Mouse (Mus musculus): ENCODE results near the gene Gm21060. TPM values are rescaled to one million over a fixed set of nuclear protein-coding genes. Genes with fewer than 3 reads are reported as not detected.
"Not testable (repeated sequence)": the region's sequence is repeated elsewhere in the genome, so short reads cannot be mapped to it uniquely, and the experiment has no call there.

The Gm21060 gene
- polyA plus RNA-seq, 1 experiment from 2014 or later, result not detected

- DNase-seq (ENCODE audit: extremely low spot score, low spot score), result no peak
- no peaks in the 10 kb centered on the region for H3K9me3 ChIP-seq
Observed at GRCm38 (mm10) chr19:61264933-61265332, 31.9 kb downstream of the Gm21060 start.

DNA sequence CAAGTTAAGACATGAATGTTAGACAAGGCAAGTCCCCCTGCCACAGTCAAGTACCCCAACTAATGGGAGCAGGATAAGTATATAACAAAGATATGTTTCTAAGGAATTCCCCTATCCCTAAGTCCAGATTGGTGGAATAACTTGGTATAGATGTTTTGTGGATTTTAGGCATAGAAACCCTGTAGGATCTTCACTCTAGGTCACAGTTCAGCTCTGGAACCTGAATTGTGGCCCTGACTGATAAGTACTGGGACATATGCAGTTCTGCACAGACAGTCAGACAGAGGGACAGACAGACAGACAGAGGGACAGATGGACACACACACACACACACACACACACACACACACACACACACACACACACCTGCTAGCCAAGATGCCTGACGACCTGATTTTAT lies 32.6 kb downstream of the Gm21060 start:
- Histone ChIP-seq H3K36me3 (replicated peaks) (no peaks in the 10 kb centered on the region), H3K9me3 (no peaks in the 10 kb centered on the region), H3K27me3 (ENCODE audit: poor library complexity, severe bottlenecking) (no peaks in the 10 kb centered on the region), H3K27ac (no peak overlapping the region), H3K4me3 (no peak overlapping the region), H3K4me1 (no peaks in the 10 kb centered on the region)
- WGBS, result 100% methylated on average over 1 of the region's 1 CpGs
- DNase-seq (ENCODE audit: extremely low spot score, low spot score), result peak; percentile 40

More at GRCm38 (mm10) chr19:61264933-61265332, 31.9 kb downstream of the Gm21060 start:
- Histone ChIP-seq H3K4me3 (no peak overlapping the region), H3K36me3 (replicated peaks) (no peaks in the 10 kb centered on the region), H3K27me3 (ENCODE audit: poor library complexity, severe bottlenecking) (no peaks in the 10 kb centered on the region), H3K4me1 (no peaks in the 10 kb centered on the region), H3K27ac (no peak overlapping the region)

DNA sequence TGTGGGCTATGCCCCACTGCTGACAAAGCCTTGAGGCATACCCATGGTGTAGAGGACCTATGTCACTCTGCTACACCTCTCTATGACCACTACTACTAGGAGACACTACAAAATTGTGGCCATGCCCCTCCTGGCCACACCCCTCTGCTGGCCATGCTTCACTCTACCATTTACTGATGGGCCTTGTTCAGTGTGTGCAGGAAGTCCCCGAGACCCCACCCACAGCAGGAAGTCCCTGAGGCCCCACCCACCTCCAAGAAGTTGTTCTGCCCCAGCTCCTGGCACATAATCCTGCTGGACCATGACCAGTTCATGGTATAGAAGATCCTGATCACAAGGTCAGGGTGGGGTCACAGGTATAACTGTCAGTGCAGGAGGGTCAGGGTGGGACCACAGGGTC lies 35.6 kb downstream of the Gm21060 start:
- 76% methylated on average over 1 of the region's 1 CpGs for WGBS
- no peaks in the 10 kb centered on the region for H3K9me3 ChIP-seq
- H3K4me3 ChIP-seq, result no peak overlapping the region
- H3K4me1 ChIP-seq, result no peaks in the 10 kb centered on the region
- no peak overlapping the region for H3K27ac ChIP-seq
- DNase-seq (ENCODE audit: extremely low spot score, low spot score), result no peak
- no peaks in the 10 kb centered on the region for H3K36me3 ChIP-seq (replicated peaks)
- no peaks in the 10 kb centered on the region for H3K27me3 ChIP-seq (ENCODE audit: poor library complexity, severe bottlenecking)

- Histone ChIP-seq H3K4me3 (no peak overlapping the region), H3K27ac (no peak overlapping the region), H3K4me1 (no peaks in the 10 kb centered on the region), H3K9me3 (no peaks in the 10 kb centered on the region; the same call in 1 of the 2 replicates), H3K36me3 (replicated peaks) (no peaks in the 10 kb centered on the region), H3K27me3 (ENCODE audit: poor library complexity, severe bottlenecking) (no peaks in the 10 kb centered on the region)
- WGBS, result 93% methylated on average over 18 of the region's 18 CpGs
- no peak for DNase-seq (ENCODE audit: extremely low spot score, low spot score)
Observed at GRCm38 (mm10) chr19:61257733-61258132, 39.1 kb downstream of the Gm21060 start.

DNA sequence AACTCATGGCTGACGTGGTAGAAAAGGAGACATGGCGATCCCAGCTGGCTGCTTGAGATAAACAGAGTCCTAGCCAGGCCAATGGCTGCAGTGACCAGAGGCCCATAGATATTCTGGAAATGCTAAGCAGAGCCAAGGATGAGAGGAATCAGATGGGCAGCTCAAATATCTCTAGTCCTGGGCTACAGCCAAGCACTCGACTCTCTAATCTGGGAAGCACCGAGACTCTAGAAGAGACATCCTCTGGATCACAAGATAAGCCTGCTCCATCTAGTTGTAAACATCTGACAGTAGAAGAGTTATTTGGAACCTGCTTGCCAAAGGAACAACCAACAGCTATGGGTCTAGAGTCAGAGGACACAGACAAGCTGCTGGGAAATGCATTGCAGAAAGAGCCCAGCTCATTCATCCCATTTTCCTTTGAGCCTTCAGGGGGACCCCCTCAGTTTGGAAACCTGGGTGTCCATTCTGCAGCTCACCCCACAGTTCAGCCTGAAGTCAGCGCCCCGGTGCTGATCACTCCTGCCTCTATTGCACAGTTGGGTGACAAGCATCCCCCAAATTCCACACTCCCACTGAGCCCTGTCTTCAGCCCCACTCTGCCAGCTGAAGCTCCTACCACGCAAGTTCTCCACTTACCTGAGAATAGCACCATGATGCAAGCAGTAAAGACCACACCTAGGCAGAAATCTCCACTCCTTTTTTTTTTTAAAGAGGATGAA lies 40.5 kb downstream of the Gm21060 start:
- H3K9me3 ChIP-seq, result no peaks in the 10 kb centered on the region; the same call in 1 of the 2 replicates
- H3K27ac ChIP-seq, result no peak overlapping the region
- no peaks in the 10 kb centered on the region for H3K36me3 ChIP-seq (replicated peaks)
- no peak for DNase-seq (ENCODE audit: extremely low spot score, low spot score)
- no peaks in the 10 kb centered on the region for H3K4me1 ChIP-seq
- WGBS, result 90% methylated on average over 7 of the region's 7 CpGs
- H3K4me3 ChIP-seq, result no peak overlapping the region
- no peaks in the 10 kb centered on the region for H3K27me3 ChIP-seq (ENCODE audit: poor library complexity, severe bottlenecking)

DNA sequence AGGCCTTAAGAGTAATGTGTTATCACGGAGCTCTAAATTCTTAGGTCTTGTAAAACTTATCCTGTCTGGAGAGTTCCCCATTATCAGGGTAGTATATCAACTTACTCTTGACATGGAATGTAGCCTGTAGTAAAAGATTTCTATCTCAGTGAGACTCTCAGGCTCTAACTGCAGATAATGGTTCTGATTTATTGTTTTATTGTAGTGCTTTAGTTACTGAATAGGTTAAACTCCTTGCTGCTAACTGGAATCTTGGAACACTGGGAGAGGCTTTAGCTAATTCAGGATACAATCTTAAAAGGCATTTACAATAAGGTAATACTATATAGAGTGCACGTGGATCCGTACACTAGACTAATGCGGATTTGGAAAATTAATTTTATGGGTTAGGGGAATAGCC lies 49.5 kb downstream of the Gm21060 start:
- H3K27ac ChIP-seq; H3K27me3 ChIP-seq (ENCODE audit: poor library complexity, severe bottlenecking); H3K9me3 ChIP-seq; H3K36me3 ChIP-seq (replicated peaks); H3K4me1 ChIP-seq; H3K4me3 ChIP-seq; DNase-seq (ENCODE audit: extremely low spot score, low spot score): not testable (repeated sequence)
- WGBS, result 90% methylated on average over 4 of the region's 4 CpGs

Other genes with a start within 250 kb of the Gm21060 start
- 21.8 and 29.7 TPM in 2 replicates for gene Zfp950, start 156.2 kb downstream of the Gm21060 start, polyA plus RNA-seq (2016; fragmentation: Nextera tagmentation; extraction: Ambion mirVana)
- gene Gm7102, start 120.8 kb downstream of the Gm21060 start, polyA plus RNA-seq (2016; fragmentation: Nextera tagmentation; extraction: Ambion mirVana), result 0.11 and 0.19 TPM in 2 replicates
- gene Gm6020, start 113.2 kb downstream of the Gm21060 start, polyA plus RNA-seq (2016; fragmentation: Nextera tagmentation; extraction: Ambion mirVana), result not detected in 2 replicates
- 13.0 and 15.5 TPM in 2 replicates for gene Csf2ra, start 68.6 kb downstream of the Gm21060 start, polyA plus RNA-seq (2016; fragmentation: Nextera tagmentation; extraction: Ambion mirVana)